Mouse (Mus musculus) MEL (cell line): ENCODE data around the gene Nisch. TPM values are rescaled to one million over a fixed set of nuclear protein-coding genes. Genes with fewer than 3 reads are reported as not detected.
A peak's percentile ranks its signal among the peaks of the same experiment; 100 is the strongest.

Experiments used
- DNase-seq: peaks from one replicate; pipeline ENCODE4 v3.0.0; 2011; ENCODE audit warnings: low read depth, low spot score
- H3K27ac ChIP-seq: 2 replicates; pipeline ENCODE4 v1.5.1; 2012; ENCODE audit warnings: low read depth, mild to moderate bottlenecking, control low read depth, low read length, moderate library complexity; ENCODE audit not compliant: control insufficient read depth
- H3K27me3 ChIP-seq, 2 experiments: fragments of 150-350 bp in 1 of 2; sonication (generic) in 1 of 2; 2 replicates each; pipeline ENCODE4 v1.6.1; 2012; ENCODE audit warnings: low read length in 2 of 2, mild to moderate bottlenecking in 2 of 2, improper control_type of control experiment in 1 of 2, moderate library complexity in 1 of 2; ENCODE audit not compliant: insufficient read depth in 2 of 2, control insufficient read depth in 1 of 2
- H3K36me3 ChIP-seq, 2 experiments: 2 replicates each; pipeline ENCODE4 v1.6.1; 2012 to 2014; ENCODE audit warnings: low read length in 2 of 2, improper control_type of control experiment in 1 of 2, inconsistent platforms in 1 of 2, mild to moderate bottlenecking in 1 of 2; ENCODE audit not compliant: insufficient read depth in 2 of 2, control insufficient read depth in 1 of 2
- H3K4me1 ChIP-seq, 2 experiments: fragments of 150-350 bp in 1 of 2; sonication (generic) in 1 of 2; 2 replicates each; pipeline ENCODE4 v1.6.1; 2012; ENCODE audit warnings: low read length in 2 of 2, improper control_type of control experiment in 1 of 2, mild to moderate bottlenecking in 1 of 2; ENCODE audit not compliant: insufficient read depth in 2 of 2, control insufficient read depth in 1 of 2
- H3K4me3 ChIP-seq, 2 experiments: fragments of 150-350 bp in 1 of 2; sonication (generic) in 1 of 2; 2 replicates each; pipeline ENCODE4 v1.5.1; 2012; ENCODE audit warnings: low read depth in 2 of 2, low read length in 2 of 2, mild to moderate bottlenecking in 2 of 2, moderate library complexity in 2 of 2, control low read depth in 1 of 2, improper control_type of control experiment in 1 of 2; ENCODE audit not compliant: control insufficient read depth in 1 of 2, insufficient read depth in 1 of 2
- H3K79me2 ChIP-seq: 2 replicates; pipeline ENCODE4 v1.6.1; 2012; ENCODE audit warnings: mild to moderate bottlenecking, low read length, moderate library complexity; ENCODE audit not compliant: control insufficient read depth, poor library complexity, insufficient read depth
- H3K9ac ChIP-seq: 2 replicates; pipeline ENCODE4 v1.6.1; 2012; ENCODE audit warnings: low read depth, mild to moderate bottlenecking, control low read depth, low read length, moderate library complexity; ENCODE audit not compliant: control insufficient read depth, poor library complexity, severe bottlenecking
- H3K9me3 ChIP-seq: fragments of 150-350 bp; sonication (generic); replicated peaks from 2 replicates; pipeline ENCODE4 v1.6.1; 2012; ENCODE audit warnings: mild to moderate bottlenecking, low read length, improper control_type of control experiment, moderate library complexity; ENCODE audit not compliant: insufficient read depth
- CHD1 ChIP-seq: IDR thresholded peaks from 2 replicates; pipeline ENCODE4 v1.6.1; 2012; ENCODE audit warnings: low read depth, mild to moderate bottlenecking, inconsistent platforms, low read length, improper control_type of control experiment
- CHD2 ChIP-seq: IDR thresholded peaks from 2 replicates; pipeline ENCODE4 v1.6.1; 2011; ENCODE audit warnings: low read length, improper control_type of control experiment
- CTCF ChIP-seq, 3 experiments: IDR thresholded peaks in 2 of 3; conservative IDR thresholded peaks in 1 of 3; 2 replicates each; pipeline ENCODE4 v1.5.1; 2011 to 2012; ENCODE audit warnings: low read length in 3 of 3, low read depth in 2 of 3, mild to moderate bottlenecking in 2 of 3, improper control_type of control experiment in 1 of 3, inconsistent platforms in 1 of 3, mixed read lengths in 1 of 3, moderate library complexity in 1 of 3; ENCODE audit not compliant: control insufficient read depth in 1 of 3, insufficient read depth in 1 of 3, poor library complexity in 1 of 3, severe bottlenecking in 1 of 3
- EP300 ChIP-seq, 2 experiments: IDR thresholded peaks; 2 replicates each; pipeline ENCODE4 v1.6.1; 2011; ENCODE audit warnings: improper control_type of control experiment in 2 of 2, low read length in 2 of 2, low read depth in 1 of 2, mild to moderate bottlenecking in 1 of 2
- ETS1 ChIP-seq: IDR thresholded peaks from 2 replicates; pipeline ENCODE4 v1.6.1; 2012; ENCODE audit warnings: low read depth, mild to moderate bottlenecking, inconsistent platforms, low read length, improper control_type of control experiment, moderate library complexity
- GABPA ChIP-seq: IDR thresholded peaks from 2 replicates; pipeline ENCODE4 v1.6.1; 2012; ENCODE audit warnings: low read depth, mild to moderate bottlenecking, inconsistent platforms, low read length, improper control_type of control experiment, moderate library complexity
- HCFC1 ChIP-seq: IDR thresholded peaks from 2 replicates; pipeline ENCODE4 v1.6.1; 2012; ENCODE audit warnings: low read depth, mild to moderate bottlenecking, inconsistent platforms, low read length, improper control_type of control experiment, moderate library complexity
- JUND ChIP-seq: IDR thresholded peaks from 2 replicates; pipeline ENCODE4 v1.6.1; 2011; ENCODE audit warnings: low read depth, mild to moderate bottlenecking, improper control_type of control experiment, low read length
- KAT2A ChIP-seq: conservative IDR thresholded peaks from 2 replicates; pipeline ENCODE4 v1.6.1; 2012; ENCODE audit warnings: low read depth, low read length, improper control_type of control experiment, inconsistent platforms
- MAX ChIP-seq: IDR thresholded peaks from 2 replicates; pipeline ENCODE4 v1.6.1; 2011; ENCODE audit warnings: low read length, improper control_type of control experiment
- MXI1 ChIP-seq: IDR thresholded peaks from 2 replicates; pipeline ENCODE4 v1.6.1; 2011; ENCODE audit warnings: mild to moderate bottlenecking, low read depth, low read length, improper control_type of control experiment
- MYB ChIP-seq: IDR thresholded peaks from 2 replicates; pipeline ENCODE4 v1.6.1; 2011; ENCODE audit warnings: mild to moderate bottlenecking, low read depth, low read length, improper control_type of control experiment
- MYC ChIP-seq: IDR thresholded peaks from 2 replicates; pipeline ENCODE4 v1.6.1; 2011; ENCODE audit warnings: low read depth, mild to moderate bottlenecking, low read length, improper control_type of control experiment, moderate library complexity
- NELFE ChIP-seq: IDR thresholded peaks from 2 replicates; pipeline ENCODE4 v1.6.1; 2011; ENCODE audit warnings: low read depth, low read length, improper control_type of control experiment
- NRF1 ChIP-seq: IDR thresholded peaks from 2 replicates; pipeline ENCODE4 v1.6.1; 2014; ENCODE audit warnings: low read depth, mild to moderate bottlenecking, inconsistent platforms, low read length, improper control_type of control experiment, moderate library complexity; ENCODE audit not compliant: poor library complexity, insufficient read depth, severe bottlenecking
- POLR2A ChIP-seq, 2 experiments: IDR thresholded peaks; 2 replicates each; pipeline ENCODE4 v1.6.1; 2011 to 2012; ENCODE audit warnings: low read length in 2 of 2, mild to moderate bottlenecking in 2 of 2, control low read depth in 1 of 2, improper control_type of control experiment in 1 of 2, low read depth in 1 of 2, moderate library complexity in 1 of 2; ENCODE audit not compliant: control insufficient read depth in 1 of 2, insufficient read depth in 1 of 2, poor library complexity in 1 of 2
- RAD21 ChIP-seq: IDR thresholded peaks from 2 replicates; pipeline ENCODE4 v1.6.1; 2011; ENCODE audit warnings: mild to moderate bottlenecking, low read depth, low read length, improper control_type of control experiment
- SIN3A ChIP-seq: IDR thresholded peaks from 2 replicates; pipeline ENCODE4 v1.6.1; 2012; ENCODE audit warnings: low read length, improper control_type of control experiment, inconsistent platforms
- TBP ChIP-seq: IDR thresholded peaks from 2 replicates; pipeline ENCODE4 v1.8.0; 2011; ENCODE audit warnings: low read depth, low read length, improper control_type of control experiment
- TCF12 ChIP-seq: IDR thresholded peaks from 2 replicates; pipeline ENCODE4 v1.6.1; 2014; ENCODE audit warnings: low read depth, mild to moderate bottlenecking, inconsistent platforms, low read length, improper control_type of control experiment, moderate library complexity
- USF1 ChIP-seq: IDR thresholded peaks from 2 replicates; pipeline ENCODE4 v1.6.1; 2014; ENCODE audit warnings: low read depth, mild to moderate bottlenecking, inconsistent platforms, low read length, improper control_type of control experiment, moderate library complexity
- USF2 ChIP-seq, 2 experiments: IDR thresholded peaks; 2 replicates each; pipeline ENCODE4 v1.6.1; 2011 to 2012; ENCODE audit warnings: improper control_type of control experiment in 2 of 2, low read length in 2 of 2, borderline replicate concordance in 1 of 2, inconsistent platforms in 1 of 2, low read depth in 1 of 2, mild to moderate bottlenecking in 1 of 2; ENCODE audit not compliant: insufficient read depth in 1 of 2
- ZC3H11A ChIP-seq: IDR thresholded peaks from 2 replicates; pipeline ENCODE4 v1.6.1; 2012; ENCODE audit warnings: low read depth, mild to moderate bottlenecking, inconsistent platforms, low read length, improper control_type of control experiment
- ZKSCAN1 ChIP-seq: IDR thresholded peaks from 2 replicates; pipeline ENCODE4 v1.6.1; 2012; ENCODE audit warnings: low read depth, mild to moderate bottlenecking, inconsistent platforms, low read length, improper control_type of control experiment, moderate library complexity
- ZNF384 ChIP-seq: IDR thresholded peaks from 2 replicates; pipeline ENCODE4 v1.6.1; 2012; ENCODE audit warnings: low read depth, mild to moderate bottlenecking, inconsistent platforms, low read length, improper control_type of control experiment
- polyA plus RNA-seq, 2 experiments: library from polyadenylated mRNA; stranded (reverse) in 1 of 2; unstranded in 1 of 2; fragments of >175 nt in 1 of 2; fragments of >200 nt in 1 of 2; gene quantifications; 2 replicates each; pipeline versions ENCODE4 v1.2.1 to v1.2.4; 2012; ENCODE audit warnings: low replicate concordance in 2 of 2, low read depth in 1 of 2; ENCODE audit not compliant: insufficient read length in 2 of 2, insufficient read depth in 1 of 2, missing spikeins in 1 of 2
- total RNA-seq: library from RNA; depleted of rRNA; stranded (reverse); fragments of 300-350 nt; gene quantifications from 2 replicates; pipeline ENCODE4 v1.2.3, GENCODE M21; 2012

Gene Nisch
- total and polyA plus RNA-seq, 3 experiments, result 53.0 to 154 TPM; not detected in 1

DNA sequence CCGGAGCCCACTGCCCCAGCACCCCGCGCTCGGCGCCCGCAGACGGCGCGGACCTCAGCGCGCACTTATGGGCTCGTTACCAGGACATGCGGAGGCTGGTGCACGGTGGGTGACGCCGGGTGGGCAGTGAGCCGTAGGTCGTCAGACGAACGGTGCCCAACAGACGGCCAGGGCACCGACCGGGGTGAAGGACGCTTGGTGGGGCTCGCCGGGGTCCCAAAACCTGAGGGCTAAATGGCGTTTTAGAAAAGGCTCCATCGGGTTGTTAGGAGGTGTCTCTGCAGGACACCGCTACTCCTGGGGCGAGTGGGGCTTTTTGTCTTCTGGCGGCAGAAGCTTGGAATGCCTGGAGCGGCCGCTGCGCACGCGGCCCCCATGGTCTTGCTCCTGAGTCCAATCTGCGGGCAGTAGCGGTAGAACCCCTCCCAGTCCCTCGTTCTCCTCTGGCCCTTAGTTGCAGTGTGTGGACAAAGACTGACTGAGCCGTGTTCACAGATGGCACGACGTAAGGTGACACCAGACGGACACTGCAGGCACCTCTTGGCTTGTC, 85.4 kb downstream of the Nisch start:
- Histone ChIP-seq H3K79me2 (peaks cover 28% of the 10 kb centered on the region), H3K4me1 (peaks cover 3 to 29% of the 10 kb centered on the region in 2 experiments), H3K27ac (peak overlapping the region; percentile 3), H3K27me3 (no peaks in the 10 kb centered on the region), H3K36me3 (peaks cover 0 to 10% of the 10 kb centered on the region in 2 experiments; a peak in 3 of 4 replicates), H3K9ac (peak overlapping the region; percentile 79), H3K4me3 (peak overlapping the region; percentile 69 to 95), H3K9me3 (no peaks in the 10 kb centered on the region)
- TF ChIP-seq TBP, result no peak
- TF ChIP-seq MXI1, result peak; percentile 53
- TF ChIP-seq USF2 (IDR thresholded peaks at IDR 0.05; ENCODE audit: borderline replicate concordance in 1 of 2, insufficient read depth in 1 of 2, low read depth in 1 of 2, low read length in 2 of 2), result no peak
- TF ChIP-seq TCF12, result peak; percentile 1; the same call in 1 of the 2 replicates
- TF ChIP-seq POLR2A (IDR thresholded peaks at IDR 0.05; ENCODE audit: control insufficient read depth in 1 of 2, insufficient read depth in 1 of 2, low read depth in 1 of 2, low read length in 2 of 2, poor library complexity in 1 of 2), result no peak
- TF ChIP-seq NRF1, result 0 out of 2 replicates have a peak, but pooled peaks have one; percentile 13
- TF ChIP-seq GABPA, result no peak
- 0 out of 2 replicates have a peak, but pooled peaks have one; percentile 18 for TF ChIP-seq MYC
- no peak for TF ChIP-seq ZC3H11A
- DNase-seq, result peak; percentile 57

DNA sequence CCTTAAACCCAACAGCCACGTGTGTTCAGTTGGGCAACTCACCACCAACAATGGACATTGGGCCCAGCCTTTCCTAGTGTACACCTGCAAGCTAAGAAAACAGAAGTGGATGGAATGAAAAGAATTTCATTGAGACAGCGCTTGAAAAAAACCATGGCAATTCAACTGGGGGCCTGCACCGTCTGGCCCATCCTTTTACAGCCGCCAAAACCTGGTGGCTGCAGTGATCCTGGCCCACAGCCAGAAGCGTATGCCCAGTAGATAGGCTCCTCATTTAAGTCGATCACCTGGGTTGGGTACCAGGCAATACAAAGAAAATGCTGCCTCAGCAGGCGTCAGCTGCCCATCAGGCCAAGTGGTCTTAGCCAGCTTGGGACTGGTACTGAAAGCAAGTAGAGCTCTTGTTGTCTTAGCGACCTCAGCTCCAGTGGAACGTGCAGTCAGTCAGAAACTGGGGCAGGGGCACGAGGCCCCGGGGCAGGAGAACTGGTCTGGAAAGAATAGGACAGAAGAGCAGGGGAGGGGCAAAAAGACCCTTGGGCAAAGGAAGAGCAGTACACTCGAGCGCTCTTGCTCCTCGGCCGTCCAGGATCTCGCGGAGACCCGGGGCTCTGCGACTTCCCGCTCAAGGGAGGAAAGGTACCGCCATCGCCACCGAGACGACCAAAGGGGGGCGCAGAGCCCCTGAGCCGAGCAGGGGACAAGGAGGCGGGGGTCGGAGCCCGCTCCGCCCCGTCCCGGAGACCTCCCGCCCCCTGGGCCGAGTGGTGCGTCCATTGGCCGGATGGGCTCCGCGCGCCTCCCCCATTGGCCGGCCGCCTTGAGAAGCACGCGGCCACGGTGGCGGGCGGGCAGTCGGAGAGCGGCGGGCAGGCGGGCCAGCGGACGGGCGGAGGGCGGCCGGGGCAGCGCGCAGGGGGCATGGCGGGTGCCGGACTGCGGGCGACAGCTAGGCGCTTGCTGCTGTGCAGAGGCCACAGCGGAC, 86.2 kb downstream of the Nisch start, which contains the start of gene Nt5dc2:
Gene Nt5dc2, plus strand, starts transcription at position 818 of the 985 bp plus-strand sequence.
- peaks cover 0 to 10% of the 10 kb centered on the region in 2 experiments; a peak in 3 of 4 replicates for H3K36me3 ChIP-seq
- H3K4me1 ChIP-seq, result peaks cover 3 to 35% of the 10 kb centered on the region in 2 experiments
- TF ChIP-seq SIN3A (no peak; the same call in 1 of the 2 replicates), JUND (no peak), CHD1 (peak; percentile 52; the same call in 1 of the 2 replicates), MYC (no peak), ZNF384 (no peak), USF2 (IDR thresholded peaks at IDR 0.05; ENCODE audit: borderline replicate concordance in 1 of 2, insufficient read depth in 1 of 2, low read depth in 1 of 2, low read length in 2 of 2) (no peak), MYB (no peak), ZKSCAN1 (no peak), TBP (0 out of 2 replicates have a peak, but pooled peaks have one; percentile 10), EP300 (IDR thresholded peaks at IDR 0.05; ENCODE audit: low read depth in 1 of 2, low read length in 2 of 2) (no peak), USF1 (no peak), NRF1 (peak; percentile 22; the same call in 1 of the 2 replicates), NELFE (peak; percentile 52), MAX (no peak; the same call in 1 of the 2 replicates), HCFC1 (0 out of 2 replicates have a peak, but pooled peaks have one; percentile 30), RAD21 (no peak), CTCF (IDR thresholded peaks at IDR 0.05 in 2 of 3, conservative IDR thresholded peaks at IDR 0.05 in 1 of 3; ENCODE audit: control insufficient read depth in 1 of 3, insufficient read depth in 1 of 3, low read depth in 2 of 3, low read length in 3 of 3, poor library complexity in 1 of 3, severe bottlenecking in 1 of 3) (peak in 2 of 3 experiments; percentile 28 to 41; a peak in 4 of 6 replicates), MXI1 (peak; percentile 52), POLR2A (IDR thresholded peaks at IDR 0.05; ENCODE audit: control insufficient read depth in 1 of 2, insufficient read depth in 1 of 2, low read depth in 1 of 2, low read length in 2 of 2, poor library complexity in 1 of 2) (peak in 1 of 2 experiments; percentile 71; a peak in 3 of 4 replicates), GABPA (no peak), CHD2 (no peak), ETS1 (no peak), TCF12 (peak; percentile 9), KAT2A (no peak)

More for the DNA sequence above, 86.2 kb downstream of the Nisch start, which contains the start of gene Nt5dc2:
- peak within 1 kb of the TSS; percentile 69 to 95 for H3K4me3 ChIP-seq
- peak within 1 kb of the TSS; percentile 79 for H3K9ac ChIP-seq
- H3K27ac ChIP-seq, result peak within 1 kb of the TSS; percentile 58
- H3K9me3 ChIP-seq, result no peaks in the 10 kb centered on the region
- H3K79me2 ChIP-seq, result peaks cover 29% of the 10 kb centered on the region
- no peaks in the 10 kb centered on the region for H3K27me3 ChIP-seq
- DNase-seq, result peak; percentile 87
